Mouse (Mus musculus) midbrain, embryonic 11.5 days (tissue): ENCODE measurements around the gene Plekhg2. TPM values are rescaled to one million over a fixed set of nuclear protein-coding genes. Genes with fewer than 3 reads are reported as not detected.
A peak's percentile ranks its signal among the peaks of the same experiment; 100 is the strongest.

Source experiments
- ATAC-seq: fragments of 200-750 bp; cut with Nextera tagmentation; 2 replicates; pipeline ENCODE4 v1.8.0; 2017; ENCODE audit warnings: moderate TSS enrichment, moderate library complexity; ENCODE audit not compliant: low FRiP score
- DNase-seq: peaks from one replicate; pipeline ENCODE4 v3.0.0; 2015; ENCODE audit warnings: low spot score; ENCODE audit errors: missing footprints
- H3K27ac ChIP-seq: fragments of 300-500 bp; sonication (generic); 2 replicates; pipeline ENCODE4 v1.5.1; 2014; ENCODE audit warnings: low read depth, low read length
- H3K27me3 ChIP-seq: fragments of 300-500 bp; sonication (generic); 2 replicates; pipeline ENCODE4 v1.6.1; 2014; ENCODE audit warnings: mild to moderate bottlenecking, low read length, moderate library complexity, mixed read lengths; ENCODE audit not compliant: control insufficient read depth, insufficient read depth
- H3K36me3 ChIP-seq: fragments of 300-500 bp; sonication (generic); 2 replicates; pipeline ENCODE4 v1.6.1; 2014; ENCODE audit warnings: mild to moderate bottlenecking, low read length, moderate library complexity, mixed read lengths; ENCODE audit not compliant: control insufficient read depth, insufficient read depth
- H3K4me1 ChIP-seq: fragments of 300-500 bp; sonication (generic); 2 replicates; pipeline ENCODE4 v1.6.1; 2014; ENCODE audit warnings: low read length; ENCODE audit not compliant: control insufficient read depth, insufficient read depth
- H3K4me2 ChIP-seq: fragments of 300-500 bp; sonication (generic); 2 replicates; pipeline ENCODE4 v1.6.1; 2014; ENCODE audit warnings: mild to moderate bottlenecking, moderate library complexity
- H3K4me3 ChIP-seq: fragments of 300-500 bp; sonication (generic); 2 replicates; pipeline ENCODE4 v1.5.1; 2014; ENCODE audit warnings: low read depth, low read length
- H3K9ac ChIP-seq: fragments of 300-500 bp; sonication (generic); 2 replicates; pipeline ENCODE4 v1.6.1; 2014; ENCODE audit warnings: low read length
- H3K9me3 ChIP-seq: fragments of 300-500 bp; sonication (generic); 2 replicates; pipeline ENCODE4 v1.6.1; 2016; ENCODE audit warnings: low read length; ENCODE audit not compliant: control insufficient read depth
- WGBS: fragments of 180-500 bp; shearing (Covaris S2); extraction: QIAGEN DNeasy Blood & Tissue Kit; methylation state at CpG from one replicate; pipeline ENCODE4 v1.1.7; 2014; 5-methylcytosine and 5-hydroxymethylcytosine counted together
- polyA plus RNA-seq: library from polyadenylated mRNA; unstranded; fragments of >200 nt; fragmentation: Nextera tagmentation; extraction: Ambion mirVana; gene quantifications from 2 replicates; pipeline ENCODE4 v1.2.1, GENCODE M21; 2014

Plekhg2 gene
- polyA plus RNA-seq, 1 experiment from 2014 or later: 39.4 TPM

GRCm38 (mm10) chr7:28353267-28353666 lies 19.1 kb downstream of the Plekhg2 start:
- H3K9ac ChIP-seq: no peak overlapping the region
- ATAC-seq (no peak), DNase-seq (no peak)
- H3K4me3 ChIP-seq: no peak overlapping the region
- H3K27me3 ChIP-seq: no peaks in the 10 kb centered on the region
- no peak overlapping the region for H3K4me2 ChIP-seq
- peaks cover 11% of the 10 kb centered on the region for H3K36me3 ChIP-seq
- no peak overlapping the region for H3K27ac ChIP-seq
- peaks cover 29% of the 10 kb centered on the region for H3K4me1 ChIP-seq
- H3K9me3 ChIP-seq: no peaks in the 10 kb centered on the region
- WGBS: 94% methylated on average over 2 of the region's 2 CpGs

- WGBS: 46% methylated on average over 4 of the region's 4 CpGs
- peak overlapping the region; percentile 93 for H3K4me3 ChIP-seq
- H3K9me3 ChIP-seq: no peaks in the 10 kb centered on the region
- H3K36me3 ChIP-seq: peaks cover 11% of the 10 kb centered on the region
- peak overlapping the region; percentile 71 for H3K4me2 ChIP-seq
- no peaks in the 10 kb centered on the region for H3K27me3 ChIP-seq
- no peak overlapping the region for H3K27ac ChIP-seq
- ATAC-seq (no peak), DNase-seq (no peak)
- peak overlapping the region; percentile 95 for H3K9ac ChIP-seq
- peaks cover 16% of the 10 kb centered on the region for H3K4me1 ChIP-seq
These were observed 20.7 kb downstream of the Plekhg2 start for GRCm38 (mm10) chr7:28351676-28352191.

GRCm38 (mm10) chr7:28350155-28350883 lies 22.1 kb downstream of the Plekhg2 start, which contains the start of gene Rps16:
TSS of gene Rps16 (plus strand) at chr7:28350652.
- WGBS: under 1% methylated on average over 44 of the region's 50 CpGs
- peak; percentile 100 for DNase-seq

GRCm38 (mm10) chr7:28348601-28349000 lies 23.8 kb downstream of the Plekhg2 start:
- Histone ChIP-seq H3K4me2 (no peak overlapping the region), H3K9me3 (no peaks in the 10 kb centered on the region), H3K27ac (no peak overlapping the region), H3K36me3 (peaks cover 7% of the 10 kb centered on the region), H3K9ac (no peak overlapping the region), H3K4me1 (peaks cover 14% of the 10 kb centered on the region), H3K4me3 (no peak overlapping the region), H3K27me3 (no peaks in the 10 kb centered on the region)
- DNase-seq (no peak), ATAC-seq (no peak)
- WGBS: 85% methylated on average over 7 of the region's 7 CpGs

More at GRCm38 (mm10) chr7:28350155-28350883, 22.1 kb downstream of the Plekhg2 start, which contains the start of gene Rps16:
- H3K4me1 ChIP-seq: peaks cover 14% of the 10 kb centered on the region
- ATAC-seq: peak; percentile 96
- H3K9me3 ChIP-seq: no peaks in the 10 kb centered on the region
- H3K36me3 ChIP-seq: peaks cover 11% of the 10 kb centered on the region
- H3K27ac ChIP-seq: peak within 1 kb of the TSS; percentile 72
- H3K9ac ChIP-seq: peak within 1 kb of the TSS; percentile 95
- no peaks in the 10 kb centered on the region for H3K27me3 ChIP-seq
- peak within 1 kb of the TSS; percentile 71 for H3K4me2 ChIP-seq
- H3K4me3 ChIP-seq: peak within 1 kb of the TSS; percentile 93

- no peak for DNase-seq
- Histone ChIP-seq H3K4me3 (no peak overlapping the region), H3K9ac (no peak overlapping the region), H3K9me3 (no peaks in the 10 kb centered on the region), H3K27me3 (no peaks in the 10 kb centered on the region), H3K36me3 (no peaks in the 10 kb centered on the region; the same call in 1 of the 2 replicates), H3K27ac (no peak overlapping the region), H3K4me2 (no peak overlapping the region), H3K4me1 (peaks cover 14% of the 10 kb centered on the region)
- no peak for ATAC-seq
- WGBS: 82% methylated on average over 3 of the region's 3 CpGs
These were observed 24.7 kb downstream of the Plekhg2 start for GRCm38 (mm10) chr7:28347746-28348145.

GRCm38 (mm10) chr7:28344637-28345036 lies 27.8 kb downstream of the Plekhg2 start:
- DNase-seq (peak; percentile 96), ATAC-seq (0 out of 2 replicates have a peak, but pooled peaks have one; percentile 17)
- Histone ChIP-seq H3K9ac (no peak overlapping the region), H3K4me1 (peaks cover under 1% of the 10 kb centered on the region; the same call in 1 of the 2 replicates), H3K9me3 (no peaks in the 10 kb centered on the region), H3K36me3 (no peaks in the 10 kb centered on the region), H3K4me3 (no peak overlapping the region), H3K4me2 (no peak overlapping the region), H3K27me3 (no peaks in the 10 kb centered on the region), H3K27ac (no peak overlapping the region)
- WGBS: 15% methylated on average over 4 of the region's 4 CpGs

- DNase-seq: no peak
These were observed 31.0 kb downstream of the Plekhg2 start for GRCm38 (mm10) chr7:28341381-28341780.

GRCm38 (mm10) chr7:28339213-28339917 lies 33.0 kb downstream of the Plekhg2 start:
- Histone ChIP-seq H3K9ac (peak overlapping the region; percentile 95), H3K27me3 (no peaks in the 10 kb centered on the region), H3K4me2 (peak overlapping the region; percentile 89), H3K4me3 (peak overlapping the region; percentile 96), H3K4me1 (peaks cover 9% of the 10 kb centered on the region; the same call in 1 of the 2 replicates), H3K9me3 (no peaks in the 10 kb centered on the region), H3K36me3 (no peaks in the 10 kb centered on the region), H3K27ac (peak overlapping the region; percentile 78)
- DNase-seq (no peak), ATAC-seq (peak; percentile 12; the same call in 1 of the 2 replicates)
- 80% methylated on average over 19 of the region's 19 CpGs for WGBS

More at GRCm38 (mm10) chr7:28341381-28341780, 31.0 kb downstream of the Plekhg2 start:
- no peak overlapping the region for H3K4me2 ChIP-seq
- H3K9ac ChIP-seq: no peak overlapping the region
- H3K9me3 ChIP-seq: no peaks in the 10 kb centered on the region
- peaks cover 9% of the 10 kb centered on the region; the same call in 1 of the 2 replicates for H3K4me1 ChIP-seq
- H3K27ac ChIP-seq: no peak overlapping the region
- ATAC-seq: no peak
- H3K27me3 ChIP-seq: no peaks in the 10 kb centered on the region
- 58% methylated on average over 7 of the region's 7 CpGs for WGBS
- no peak overlapping the region for H3K4me3 ChIP-seq
- no peaks in the 10 kb centered on the region for H3K36me3 ChIP-seq
